Mouse (Mus musculus) intestine, postnatal 0 days (tissue): ENCODE data around the gene Trim8. TPM values are rescaled to one million over a fixed set of nuclear protein-coding genes. Genes with fewer than 3 reads are reported as not detected.

Experiments used
- ATAC-seq: fragments of 200-750 bp; cut with Nextera tagmentation; 2 replicates; pipeline ENCODE4 v1.8.0; 2017; ENCODE audit warnings: mild to moderate bottlenecking, moderate TSS enrichment, moderate library complexity
- H3K27ac ChIP-seq: fragments of 300-500 bp; sonication (generic); 2 replicates; pipeline ENCODE4 v1.5.1; 2014; ENCODE audit warnings: mild to moderate bottlenecking, low read depth, low read length, moderate library complexity
- H3K27me3 ChIP-seq: fragments of 300-500 bp; sonication (generic); replicated peaks from 2 replicates; pipeline ENCODE4 v1.6.1; 2014; ENCODE audit warnings: low read length, mixed read lengths; ENCODE audit not compliant: control insufficient read depth, insufficient read depth
- H3K36me3 ChIP-seq: fragments of 300-500 bp; sonication (generic); 2 replicates; pipeline ENCODE4 v1.6.1; 2014; ENCODE audit warnings: mild to moderate bottlenecking, moderate library complexity; ENCODE audit not compliant: control insufficient read depth, insufficient read depth
- H3K4me1 ChIP-seq: fragments of 300-500 bp; sonication (generic); replicated peaks from 2 replicates; pipeline ENCODE4 v1.6.1; 2014; ENCODE audit warnings: antibody characterized with exemption, low read length, mixed read lengths; ENCODE audit not compliant: control insufficient read depth, insufficient read depth
- H3K4me2 ChIP-seq: fragments of 300-500 bp; sonication (generic); replicated peaks from 2 replicates; pipeline ENCODE4 v1.6.1; 2014; ENCODE audit warnings: low read depth, mild to moderate bottlenecking, moderate library complexity
- H3K4me3 ChIP-seq: fragments of 300-500 bp; sonication (generic); 2 replicates; pipeline ENCODE4 v1.5.1; 2014; ENCODE audit warnings: low read depth, low read length
- H3K9ac ChIP-seq: fragments of 300-500 bp; sonication (generic); 2 replicates; pipeline ENCODE4 v1.6.1; 2014; ENCODE audit warnings: mild to moderate bottlenecking, low read depth, low read length
- H3K9me3 ChIP-seq: fragments of 300-500 bp; sonication (generic); 2 replicates; pipeline ENCODE4 v1.6.1; 2016; ENCODE audit warnings: mixed run types; ENCODE audit not compliant: control insufficient read depth
- CTCF ChIP-seq: sonication (generic); IDR thresholded peaks from 2 replicates; pipeline ENCODE4 v1.5.1; 2016; ENCODE audit warnings: low read depth, mild to moderate bottlenecking, control low read depth, antibody characterized with exemption, moderate library complexity
- WGBS: fragments of 180-500 bp; shearing (Covaris S2); extraction: QIAGEN DNeasy Blood & Tissue Kit; methylation state at CpG from one replicate; pipeline ENCODE4 v1.1.7; 2014; 5-methylcytosine and 5-hydroxymethylcytosine counted together
- polyA plus RNA-seq: library from polyadenylated mRNA; unstranded; fragments of >200 nt; fragmentation: Nextera tagmentation; extraction: Ambion mirVana; gene quantifications from 2 replicates; pipeline ENCODE4 v1.2.1, GENCODE M21; 2015

Trim8 gene
- polyA plus RNA-seq, 1 experiment from 2014 or later = 17.1 TPM

DNA sequence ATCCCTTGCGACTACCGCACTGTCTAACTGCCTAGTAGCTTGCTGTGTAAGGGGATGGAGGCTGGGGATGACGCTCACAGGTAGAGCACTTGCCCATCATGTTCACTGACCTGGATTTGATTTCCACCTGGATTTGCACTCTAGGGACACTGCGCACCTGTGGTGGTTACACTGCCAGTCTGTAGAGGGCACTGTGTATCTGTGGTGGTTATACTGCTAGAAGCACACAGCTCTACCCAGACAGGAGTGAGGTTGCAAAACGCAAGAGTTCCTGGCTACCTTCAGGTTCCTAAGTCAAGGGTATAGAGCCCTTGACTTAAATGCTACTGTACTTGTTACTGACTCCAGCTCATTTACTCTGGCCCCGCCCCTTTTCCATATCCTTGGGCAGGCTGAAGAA lies 36.7 kb downstream of the Trim8 start:
- peak; percentile 75 for TF ChIP-seq CTCF
- peak; percentile 64 for ATAC-seq
- 85% methylated on average over 6 of the region's 6 CpGs for WGBS

DNA sequence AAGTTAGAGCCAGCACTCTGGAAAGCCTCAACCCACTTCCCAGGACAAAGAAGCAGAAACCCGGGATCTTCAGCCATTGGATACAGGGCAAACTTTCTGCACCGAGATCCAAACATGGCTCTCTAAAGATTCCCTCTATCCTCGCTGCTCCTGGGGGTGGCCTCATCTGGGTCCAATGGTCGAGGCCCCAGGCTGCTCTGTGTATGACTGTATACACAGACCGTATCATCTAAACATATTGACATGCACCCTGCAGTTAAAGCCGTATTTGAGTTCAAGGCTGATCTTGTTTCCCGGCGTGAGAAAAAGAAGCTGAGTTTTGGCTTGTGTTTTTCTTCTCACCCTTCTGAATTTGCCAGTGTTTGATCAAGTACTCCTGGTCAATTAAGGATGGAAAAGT lies 41.2 kb downstream of the Trim8 start:
- ATAC-seq = no peak
- Histone ChIP-seq H3K9me3 (no peaks in the 10 kb centered on the region), H3K4me1 (no peaks in the 10 kb centered on the region), H3K27ac (no peak overlapping the region), H3K9ac (no peak overlapping the region), H3K27me3 (no peaks in the 10 kb centered on the region), H3K36me3 (peaks cover 2% of the 10 kb centered on the region; the same call in 1 of the 2 replicates), H3K4me3 (no peak overlapping the region), H3K4me2 (no peak overlapping the region)
- no peak for TF ChIP-seq CTCF
- WGBS = 60% methylated on average over 8 of the region's 8 CpGs

More for the DNA sequence above, 36.7 kb downstream of the Trim8 start:
- H3K4me1 ChIP-seq = no peaks in the 10 kb centered on the region
- no peak overlapping the region for H3K27ac ChIP-seq
- H3K4me3 ChIP-seq = no peak overlapping the region
- H3K9ac ChIP-seq = no peak overlapping the region
- H3K36me3 ChIP-seq = peaks cover 6% of the 10 kb centered on the region; the same call in 1 of the 2 replicates
- H3K9me3 ChIP-seq = no peaks in the 10 kb centered on the region
- H3K4me2 ChIP-seq = no peak overlapping the region
- H3K27me3 ChIP-seq = no peaks in the 10 kb centered on the region

- Histone ChIP-seq H3K9me3 (no peaks in the 10 kb centered on the region), H3K4me1 (no peaks in the 10 kb centered on the region), H3K4me3 (no peak overlapping the region), H3K27ac (no peak overlapping the region), H3K27me3 (no peaks in the 10 kb centered on the region), H3K36me3 (peaks cover 19% of the 10 kb centered on the region; the same call in 1 of the 2 replicates), H3K4me2 (no peak overlapping the region), H3K9ac (no peak overlapping the region)
- WGBS = 83% methylated on average over 6 of the region's 6 CpGs
- ATAC-seq = no peak
- no peak for TF ChIP-seq CTCF
These were observed 46.1 kb downstream of the Trim8 start for GRCm38 (mm10) chr19:46547565-46547964.

GRCm38 (mm10) chr19:46548110-46548509 lies 46.6 kb downstream of the Trim8 start:
- Histone ChIP-seq H3K27ac (no peak overlapping the region), H3K36me3 (peaks cover 19% of the 10 kb centered on the region; the same call in 1 of the 2 replicates), H3K4me3 (no peak overlapping the region), H3K9ac (no peak overlapping the region), H3K9me3 (no peaks in the 10 kb centered on the region), H3K4me2 (no peak overlapping the region), H3K27me3 (no peaks in the 10 kb centered on the region), H3K4me1 (no peaks in the 10 kb centered on the region)
- 79% methylated on average over 10 of the region's 10 CpGs for WGBS
- TF ChIP-seq CTCF = no peak
- no peak for ATAC-seq

DNA sequence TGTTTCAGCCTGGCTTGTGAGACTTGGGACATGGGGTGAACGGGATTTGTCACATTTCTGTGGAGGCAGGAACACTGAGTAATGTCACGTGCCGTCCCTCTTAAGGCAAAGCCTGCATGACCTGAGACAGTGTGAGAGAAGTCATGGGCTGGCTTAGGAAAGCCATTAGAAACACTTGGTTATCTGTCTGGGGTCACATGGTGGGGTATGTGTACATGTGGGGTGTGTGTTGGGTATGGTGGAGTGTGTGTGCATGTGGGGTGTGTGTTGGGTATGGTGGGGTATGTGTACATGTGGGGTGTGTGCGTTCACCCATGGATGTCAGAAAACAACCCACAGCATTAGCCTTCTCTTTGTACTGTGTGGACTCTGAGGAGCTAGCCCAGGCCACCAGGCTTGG lies 48.9 kb downstream of the Trim8 start:
- peaks cover 19% of the 10 kb centered on the region; the same call in 1 of the 2 replicates for H3K36me3 ChIP-seq
- H3K4me2 ChIP-seq = no peak overlapping the region
- H3K4me3 ChIP-seq = no peak overlapping the region
- no peaks in the 10 kb centered on the region for H3K9me3 ChIP-seq
- H3K27ac ChIP-seq = no peak overlapping the region
- 94% methylated on average over 4 of the region's 4 CpGs for WGBS
- TF ChIP-seq CTCF = no peak
- no peak overlapping the region for H3K9ac ChIP-seq
- ATAC-seq = no peak
- no peaks in the 10 kb centered on the region for H3K4me1 ChIP-seq
- no peaks in the 10 kb centered on the region for H3K27me3 ChIP-seq

DNA sequence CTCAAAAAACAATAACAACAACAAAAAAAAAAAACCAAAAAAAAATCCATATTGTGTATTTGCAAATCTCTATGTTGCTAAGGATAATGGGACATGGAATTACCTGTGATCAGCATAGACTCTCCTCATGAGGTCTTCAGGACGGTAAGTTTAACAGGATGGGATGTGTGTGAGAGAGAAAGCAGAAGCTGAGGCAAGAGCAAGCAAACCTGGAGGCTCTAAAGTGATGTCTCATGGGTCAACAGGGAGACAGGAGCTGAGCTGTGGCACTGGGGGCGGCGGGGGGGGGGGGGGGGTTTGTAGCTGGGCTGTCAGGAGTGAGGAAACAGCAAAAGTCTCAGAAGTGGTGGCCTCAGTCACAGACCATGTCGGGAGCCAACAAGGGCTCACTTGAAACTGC lies 51.0 kb downstream of the Trim8 start:
- H3K9ac ChIP-seq = no peak overlapping the region
- ATAC-seq = no peak
- 82% methylated on average over 4 of the region's 4 CpGs for WGBS
- no peak overlapping the region for H3K27ac ChIP-seq
- no peak overlapping the region for H3K4me3 ChIP-seq
- H3K4me1 ChIP-seq = no peaks in the 10 kb centered on the region
- H3K27me3 ChIP-seq = no peaks in the 10 kb centered on the region
- TF ChIP-seq CTCF = no peak
- no peaks in the 10 kb centered on the region for H3K9me3 ChIP-seq
- peaks cover 19% of the 10 kb centered on the region; the same call in 1 of the 2 replicates for H3K36me3 ChIP-seq
- H3K4me2 ChIP-seq = no peak overlapping the region

- peaks cover 19% of the 10 kb centered on the region; the same call in 1 of the 2 replicates for H3K36me3 ChIP-seq
- no peaks in the 10 kb centered on the region for H3K4me1 ChIP-seq
- no peak for TF ChIP-seq CTCF
- no peak overlapping the region for H3K4me3 ChIP-seq
- H3K27me3 ChIP-seq = no peaks in the 10 kb centered on the region
- 52% methylated on average over 11 of the region's 11 CpGs for WGBS
- H3K9ac ChIP-seq = no peak overlapping the region
- no peaks in the 10 kb centered on the region for H3K9me3 ChIP-seq
- no peak for ATAC-seq
- no peak overlapping the region for H3K27ac ChIP-seq
- H3K4me2 ChIP-seq = no peak overlapping the region
These were observed 52.0 kb downstream of the Trim8 start for GRCm38 (mm10) chr19:46553541-46553955.
